Mouse (Mus musculus) spleen, postnatal 4 days (tissue): ENCODE results near the gene Clint1.
A peak's percentile ranks its signal among the peaks of the same experiment; 100 is the strongest.
"Not testable (repeated sequence)": the region's sequence is repeated elsewhere in the genome, so short reads cannot be mapped to it uniquely, and the experiment has no call there.

Source experiments
- DNase-seq, 2 experiments: peaks; one replicate each; pipeline ENCODE4 v3.0.0; 2022; ENCODE audit warnings: low spot score in 2 of 2

Clint1 gene

DNA sequence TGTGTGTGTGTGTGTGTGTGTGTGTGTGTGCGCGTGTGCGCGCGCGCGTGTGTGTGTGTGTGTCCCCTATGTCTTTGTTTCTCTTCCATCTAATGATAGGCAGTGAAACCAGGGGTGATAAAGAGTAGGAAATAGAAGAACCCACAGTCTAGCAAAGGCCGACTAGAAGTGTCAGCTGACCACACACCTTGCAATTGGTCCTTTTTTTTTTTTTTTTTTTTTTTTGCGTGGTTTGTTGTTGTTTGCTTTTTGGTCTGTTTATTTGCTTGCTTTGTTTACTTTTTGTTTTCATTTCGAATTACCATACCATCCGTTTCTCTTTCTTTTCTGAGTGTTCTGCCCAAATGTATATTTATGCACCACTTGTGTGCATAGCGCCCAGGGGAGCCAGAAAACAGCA is 3.6 kb upstream of the Clint1 start:
- DNase-seq: no peak

DNA sequence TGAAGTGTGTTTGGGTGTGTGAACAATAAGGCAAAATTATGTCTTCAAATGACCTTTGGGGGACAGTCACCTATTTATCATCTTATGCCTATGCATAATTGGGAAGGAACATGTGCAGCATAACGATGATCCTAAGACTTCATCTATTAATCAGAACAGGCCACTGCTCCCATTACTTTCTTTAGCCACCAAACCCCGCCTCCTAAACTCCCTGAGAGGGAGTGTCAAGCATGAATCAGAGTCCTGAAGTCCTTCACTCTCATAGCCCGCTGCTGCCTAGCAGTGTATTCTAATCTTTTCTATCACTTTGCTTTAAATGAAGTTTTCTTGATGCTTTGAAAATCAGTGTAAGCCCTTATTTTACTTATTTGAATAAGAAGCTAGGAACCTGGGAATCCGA is 2.6 kb upstream of the Clint1 start:
- DNase-seq: no peak

- peak in 1 of 2 experiments; percentile 24 for DNase-seq
Measured at GRCm38 (mm10) chr11:45849859-45850258, 2.0 kb upstream of the Clint1 start.

DNA sequence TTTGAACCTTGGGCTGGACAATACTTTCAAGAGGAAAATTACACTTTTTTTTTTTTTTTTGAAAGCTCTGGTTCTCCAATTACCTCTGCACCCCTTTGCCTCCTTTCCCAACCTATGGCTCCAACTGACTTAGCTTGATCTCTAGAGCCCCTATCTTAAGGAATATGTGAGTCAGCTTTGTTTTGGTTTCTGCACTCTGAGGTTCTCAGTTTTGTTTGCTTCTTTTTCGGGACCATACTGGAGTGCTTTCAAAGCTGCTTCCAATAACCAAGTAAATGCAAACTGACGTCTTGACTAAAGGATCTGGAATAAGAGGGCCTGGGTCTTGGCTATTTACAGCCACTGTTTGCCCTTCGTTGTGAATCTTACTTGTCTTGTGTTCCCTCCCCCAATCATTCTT is 1.5 kb upstream of the Clint1 start:
- no peak for DNase-seq

DNA sequence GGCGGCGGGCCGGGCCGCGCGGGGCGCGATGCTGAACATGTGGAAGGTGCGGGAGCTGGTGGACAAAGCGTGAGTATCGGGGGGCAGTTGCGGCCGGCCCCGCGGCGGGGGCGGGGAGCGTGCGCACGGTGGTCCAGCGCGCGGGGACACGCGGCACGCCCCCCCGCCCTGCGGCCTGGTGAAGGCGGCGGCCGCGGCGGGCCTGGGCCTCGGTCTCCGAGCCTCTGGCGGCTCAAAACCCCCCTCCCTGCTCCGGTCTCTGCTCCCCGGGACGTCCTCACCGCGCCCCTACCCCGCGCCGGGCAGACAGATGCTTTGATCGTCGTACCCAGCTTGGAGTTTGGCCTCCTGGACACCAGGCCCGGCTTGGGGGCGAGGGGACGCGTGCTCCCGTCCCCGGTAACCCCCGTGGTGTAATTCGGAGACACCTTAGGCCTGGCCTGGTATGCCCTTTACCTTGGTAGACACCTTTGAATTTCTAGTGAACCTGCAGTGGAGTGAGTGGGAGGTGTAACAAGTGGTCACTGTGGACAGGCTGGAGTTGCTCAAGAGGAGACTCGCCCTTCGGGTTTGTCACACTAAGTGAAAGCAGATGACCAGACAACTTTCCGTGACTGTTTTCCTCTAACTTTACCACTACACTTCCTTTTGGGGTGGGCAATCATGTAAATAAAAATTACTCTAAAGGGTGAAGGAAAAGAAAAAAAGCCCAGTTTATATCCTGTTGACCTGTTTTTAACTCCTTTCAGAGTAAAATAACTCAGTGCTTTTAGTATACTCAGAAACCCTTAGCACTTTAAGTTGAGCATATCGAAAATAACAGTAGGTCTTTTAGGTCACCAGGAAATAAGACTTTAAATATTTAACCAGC is 508 bp downstream of the Clint1 start:
- peak; percentile 45 to 80 for DNase-seq

DNA sequence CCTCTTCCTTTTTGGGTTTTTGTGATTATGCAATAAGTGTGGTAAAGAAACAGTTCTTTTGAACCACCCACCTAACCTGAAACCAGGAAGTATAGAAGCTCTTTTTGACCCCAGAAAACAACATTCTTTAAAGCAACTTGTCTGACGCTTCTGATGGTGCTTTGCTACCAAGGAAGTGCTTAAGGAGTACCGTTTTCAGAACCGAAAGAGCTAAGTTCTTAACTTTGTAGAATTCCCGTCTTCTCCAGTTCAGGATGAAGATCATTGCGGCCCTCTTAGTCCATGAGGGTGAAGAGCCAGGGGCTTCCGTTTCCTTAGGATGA is 1.1 kb downstream of the Clint1 start:
- DNase-seq: no peak

DNA sequence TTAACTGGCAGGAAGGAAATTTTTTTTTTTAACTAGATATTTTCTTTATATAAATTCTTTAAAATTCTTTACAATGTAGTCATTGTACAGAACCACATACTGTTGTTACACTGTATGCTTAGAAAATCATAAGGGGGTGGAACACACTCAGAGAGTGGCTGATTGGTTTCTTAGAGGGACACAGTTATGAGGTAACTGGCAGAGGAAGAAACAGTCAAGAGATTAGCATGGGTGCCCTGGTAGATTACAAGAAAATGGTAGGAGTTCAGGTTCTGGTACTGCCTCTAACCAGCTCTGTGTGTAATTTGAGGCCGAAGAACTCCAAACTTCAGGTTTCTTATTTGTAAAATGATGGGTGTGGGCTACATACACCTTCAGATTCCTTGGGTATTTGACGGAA is 2.1 kb downstream of the Clint1 start:
- DNase-seq: no peak

GRCm38 (mm10) chr11:45854381-45854780 is 2.5 kb downstream of the Clint1 start:
- DNase-seq: no peak

DNA sequence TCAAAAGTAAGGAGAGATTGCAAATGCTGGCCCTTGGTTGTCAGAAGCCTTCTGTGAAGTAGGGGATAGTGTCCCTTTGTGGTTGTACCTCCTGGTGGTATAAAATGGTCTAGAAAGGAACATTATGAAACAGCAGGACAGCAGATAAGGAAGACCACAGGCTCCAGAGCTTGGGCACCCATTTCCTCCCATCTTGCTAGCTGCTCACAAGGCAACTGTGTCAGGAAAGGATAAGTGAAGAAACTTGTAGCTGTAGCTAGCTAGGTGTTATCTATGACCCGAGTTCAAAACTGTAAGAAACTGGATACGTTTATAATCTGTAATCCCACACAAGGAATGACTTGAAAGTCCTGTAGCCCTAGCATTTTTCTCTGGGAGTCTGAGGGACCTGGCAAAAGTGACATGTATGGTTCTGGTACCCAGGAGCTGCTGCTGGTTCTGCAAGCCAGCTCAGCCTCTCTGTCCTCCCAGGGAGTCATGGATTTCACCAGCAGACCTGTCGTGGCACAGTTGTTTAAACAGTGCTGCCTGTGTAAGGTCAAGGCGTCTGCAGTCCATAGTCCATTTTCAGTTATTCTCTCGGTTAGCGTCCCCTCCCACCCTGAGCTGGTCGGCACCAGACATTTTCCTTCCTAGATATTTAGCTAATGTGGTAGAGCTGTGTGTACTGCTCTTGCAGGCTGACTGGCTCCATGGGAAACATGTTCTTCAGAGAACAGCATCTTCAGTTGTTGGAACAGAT is 3.7 kb downstream of the Clint1 start:
- DNase-seq: peak in 1 of 2 experiments; percentile 14

DNA sequence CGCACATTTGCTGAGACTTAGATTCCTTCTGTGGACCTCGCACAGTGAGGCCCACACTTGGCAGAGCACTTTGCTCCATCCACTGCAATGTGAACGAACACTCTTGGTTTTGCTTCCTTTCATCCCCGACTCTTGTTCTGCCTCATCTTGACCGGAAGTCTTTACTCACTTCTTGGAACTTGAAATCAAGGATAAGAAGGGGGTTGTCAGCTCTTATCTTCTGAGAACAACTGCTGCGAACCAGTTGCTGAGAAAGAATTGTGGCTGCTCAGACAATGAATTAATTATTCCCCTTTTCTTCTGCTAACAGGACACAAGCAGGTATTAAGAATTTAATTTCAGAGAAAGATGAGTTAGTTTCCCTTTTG is 4.3 kb downstream of the Clint1 start:
- DNase-seq: no peak

- no peak for DNase-seq
Measured at GRCm38 (mm10) chr11:45861334-45861733, 9.5 kb downstream of the Clint1 start.

- DNase-seq: no peak
Measured at GRCm38 (mm10) chr11:45864409-45864808, 12.6 kb downstream of the Clint1 start.

- no peak for DNase-seq
Measured at GRCm38 (mm10) chr11:45865861-45866260, 14.0 kb downstream of the Clint1 start.

DNA sequence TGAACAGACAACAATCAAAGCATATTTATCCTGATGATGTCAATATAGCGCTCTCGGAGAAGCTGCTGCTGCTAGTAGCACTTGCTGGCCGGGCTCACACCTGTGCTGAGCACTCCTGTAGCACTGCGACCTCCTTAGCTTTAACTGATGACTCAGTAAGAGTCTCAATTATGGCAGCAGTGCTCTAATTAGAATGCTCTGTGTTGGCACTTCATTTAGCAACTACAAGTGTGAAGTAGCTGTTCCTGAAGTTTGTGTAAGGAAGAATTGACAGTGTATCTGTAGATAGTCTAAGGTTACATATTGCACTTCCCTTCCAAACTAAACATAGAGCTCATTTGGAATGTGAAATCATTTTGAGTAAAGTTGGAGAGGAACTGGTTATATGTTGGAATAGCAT is 14.7 kb downstream of the Clint1 start:
- no peak for DNase-seq

DNA sequence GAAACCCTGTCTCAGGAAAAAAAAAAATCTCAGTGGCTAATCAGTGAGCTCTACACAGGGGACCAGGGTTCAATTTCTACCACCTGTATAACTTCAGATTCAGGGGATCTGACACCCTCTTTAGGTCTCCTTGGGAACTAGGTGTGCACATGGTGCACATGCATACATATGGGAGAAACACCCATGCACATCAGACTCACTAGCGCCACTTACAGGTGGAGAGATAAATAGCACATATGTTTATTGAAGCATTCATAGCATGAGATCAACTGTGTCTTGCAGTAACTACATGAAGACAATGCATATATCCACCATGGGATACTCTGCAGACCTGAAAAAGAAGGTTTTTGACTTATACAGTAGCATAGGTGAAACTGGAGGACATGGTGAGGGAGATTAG is 21.8 kb downstream of the Clint1 start:
- DNase-seq: no peak

DNA sequence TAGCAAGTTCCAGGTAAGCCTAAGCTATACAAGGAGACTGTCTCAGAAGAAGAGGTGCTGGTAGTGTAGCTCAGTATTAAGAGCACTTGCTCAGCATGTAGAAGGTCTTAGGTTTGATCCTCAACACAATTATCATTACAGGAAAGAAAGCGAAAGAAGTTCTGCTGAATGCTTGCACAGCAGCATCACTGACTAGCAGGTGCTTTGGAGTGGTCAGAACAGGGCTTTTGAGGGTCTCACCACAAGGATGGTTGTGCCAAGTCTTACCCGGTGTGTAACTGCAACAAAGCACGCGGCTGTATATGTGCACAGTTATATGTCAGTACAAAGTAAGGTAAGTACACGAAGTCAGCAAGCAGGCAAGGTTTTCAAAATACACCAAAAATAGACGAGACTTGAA is 22.4 kb downstream of the Clint1 start:
- no peak for DNase-seq

DNA sequence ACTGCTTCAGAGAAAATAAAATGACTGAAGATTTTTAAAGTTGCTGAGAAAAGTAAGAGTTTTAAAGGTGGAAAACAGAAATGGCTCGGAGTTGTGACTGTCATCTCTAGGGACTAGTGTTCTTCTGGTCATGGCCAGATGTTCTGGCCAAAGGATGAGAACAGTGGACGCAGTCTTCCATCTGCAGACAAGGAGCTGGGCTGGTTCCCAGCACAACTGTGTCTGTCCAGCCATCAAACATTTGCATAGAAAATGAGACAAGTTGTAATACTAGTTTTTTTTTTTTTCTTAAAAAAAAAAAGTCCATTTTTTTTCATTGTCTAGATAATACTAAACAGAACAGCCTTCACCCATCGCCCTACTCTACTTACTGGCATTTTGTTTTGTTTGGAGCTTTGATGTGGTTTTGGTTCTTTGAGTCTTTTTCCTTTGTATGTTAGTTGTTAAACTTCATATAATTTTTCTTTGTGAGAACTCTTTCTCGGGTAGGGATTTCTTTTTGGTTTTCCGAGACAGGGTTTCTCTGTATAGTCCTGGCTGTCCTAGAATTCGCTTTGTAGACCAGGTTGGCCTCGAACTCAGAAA is 23.6 kb downstream of the Clint1 start:
- DNase-seq: no peak

GRCm38 (mm10) chr11:45876036-45876435 is 24.2 kb downstream of the Clint1 start:
- no peak for DNase-seq

- DNase-seq: not testable (repeated sequence)
Measured at GRCm38 (mm10) chr11:45879366-45879765, 27.5 kb downstream of the Clint1 start.

GRCm38 (mm10) chr11:45881026-45881682 is 29.3 kb downstream of the Clint1 start:
- DNase-seq: no peak

- no peak for DNase-seq
Measured at GRCm38 (mm10) chr11:45881683-45882068, 29.8 kb downstream of the Clint1 start.

- no peak for DNase-seq
Measured at GRCm38 (mm10) chr11:45883270-45883931, 31.6 kb downstream of the Clint1 start.
